Mouse (Mus musculus) midbrain, embryonic 10.5 days (tissue): Measurements from ENCODE around the gene Trim24. TPM values are rescaled to one million over a fixed set of nuclear protein-coding genes. Genes with fewer than 3 reads are reported as not detected.
"Not testable (repeated sequence)": the region's sequence is repeated elsewhere in the genome, so short reads cannot be mapped to it uniquely, and the experiment has no call there.

Experiments used
- DNase-seq: peaks from one replicate; pipeline ENCODE4 v3.0.0-alpha.2; 2017; ENCODE audit warnings: low spot score
- H3K27ac ChIP-seq: fragments of 300-500 bp; sonication (generic); replicated peaks from 2 replicates; pipeline ENCODE4 v1.5.1; 2016; ENCODE audit warnings: mild to moderate bottlenecking
- H3K27me3 ChIP-seq: fragments of 300-500 bp; sonication (generic); 2 replicates; pipeline ENCODE4 v1.6.1; 2016; ENCODE audit warnings: low read depth, mild to moderate bottlenecking; ENCODE audit not compliant: poor library complexity, severe bottlenecking
- H3K36me3 ChIP-seq: fragments of 300-500 bp; sonication (generic); 2 replicates; pipeline ENCODE4 v1.6.1; 2016; ENCODE audit warnings: mild to moderate bottlenecking, moderate library complexity
- H3K4me1 ChIP-seq: fragments of 300-500 bp; sonication (generic); 2 replicates; pipeline ENCODE4 v1.6.1; 2016
- H3K4me3 ChIP-seq: fragments of 300-500 bp; sonication (generic); 2 replicates; pipeline ENCODE4 v1.5.1; 2016; ENCODE audit warnings: mild to moderate bottlenecking, moderate library complexity
- H3K9me3 ChIP-seq: fragments of 300-500 bp; sonication (generic); replicated peaks from 2 replicates; pipeline ENCODE4 v1.6.1; 2016; ENCODE audit warnings: mild to moderate bottlenecking
- WGBS: fragments of 180-500 bp; shearing (Covaris S2); methylation state at CpG from one replicate; pipeline ENCODE4 v1.1.7; 2016; 5-methylcytosine and 5-hydroxymethylcytosine counted together
- polyA plus RNA-seq: library from polyadenylated mRNA; unstranded; fragments of >200 nt; fragmentation: Nextera tagmentation; extraction: Ambion mirVana; gene quantifications from 2 replicates; pipeline ENCODE4 v1.2.1, GENCODE M21; 2016

Gene Trim24
- polyA plus RNA-seq, 1 experiment from 2014 or later: 21.5 TPM

DNA sequence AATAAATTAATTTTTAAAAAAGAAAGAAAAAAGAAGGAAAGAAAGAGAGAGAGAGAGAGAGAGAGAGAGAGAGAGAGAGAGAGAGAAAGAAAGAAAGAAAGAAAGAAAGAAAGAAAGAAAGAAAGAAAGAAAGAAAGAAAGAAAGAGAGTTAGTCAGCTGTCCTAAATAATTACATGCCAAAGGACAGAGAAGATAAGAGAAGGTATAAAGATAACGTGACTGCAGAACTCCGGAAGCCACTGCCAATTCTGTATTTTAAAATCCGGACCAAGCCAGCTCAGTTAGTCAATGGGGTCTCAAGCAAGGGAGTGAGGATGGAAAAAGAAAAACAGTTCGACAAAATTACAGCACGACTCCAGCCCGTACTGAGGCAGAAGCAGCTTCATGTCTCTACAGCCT is 25.7 kb upstream of the Trim24 start:
- not testable (repeated sequence) for H3K4me3 ChIP-seq, H3K9me3 ChIP-seq, H3K4me1 ChIP-seq, H3K36me3 ChIP-seq, H3K27ac ChIP-seq, DNase-seq, H3K27me3 ChIP-seq
- WGBS: 91% methylated on average over 6 of the region's 6 CpGs

GRCm38 (mm10) chr6:37847531-37847930 is 23.1 kb upstream of the Trim24 start:
- H3K9me3 ChIP-seq, H3K4me1 ChIP-seq, DNase-seq, H3K36me3 ChIP-seq, H3K4me3 ChIP-seq, H3K27me3 ChIP-seq, H3K27ac ChIP-seq: not testable (repeated sequence)
- WGBS: 85% methylated on average over 4 of the region's 4 CpGs

DNA sequence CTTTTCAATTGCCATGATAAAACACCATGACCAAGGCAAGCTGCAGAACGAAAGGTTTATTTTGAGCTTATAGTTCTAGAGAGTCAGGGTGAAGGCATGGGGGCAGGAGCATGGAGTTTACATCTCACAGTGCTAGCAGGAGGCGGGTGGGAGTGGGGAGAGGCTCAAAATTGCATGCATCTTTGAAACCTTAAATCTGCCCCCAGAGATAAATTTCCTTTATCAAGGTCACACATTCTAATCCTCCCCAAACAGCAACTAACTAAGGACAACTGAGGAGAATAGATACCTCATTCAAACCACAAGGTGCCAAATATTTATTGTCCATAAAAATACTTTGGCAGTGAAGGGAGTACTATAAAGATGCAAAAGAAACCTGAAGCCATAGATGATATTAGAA is 19.3 kb upstream of the Trim24 start:
- Histone ChIP-seq H3K9me3 (0 out of 2 replicates have a peak, but pooled peaks cover 4% of the 10 kb centered on the region), H3K36me3 (no peaks in the 10 kb centered on the region), H3K27me3 (no peaks in the 10 kb centered on the region), H3K27ac (no peak overlapping the region), H3K4me1 (no peaks in the 10 kb centered on the region), H3K4me3 (no peak overlapping the region)
- WGBS: 81% methylated on average over 2 of the region's 2 CpGs
- DNase-seq: no peak

GRCm38 (mm10) chr6:37853289-37853688 is 17.3 kb upstream of the Trim24 start:
- H3K27ac ChIP-seq: no peak overlapping the region
- no peaks in the 10 kb centered on the region for H3K4me1 ChIP-seq
- no peaks in the 10 kb centered on the region for H3K9me3 ChIP-seq
- no peaks in the 10 kb centered on the region for H3K36me3 ChIP-seq
- H3K27me3 ChIP-seq: no peaks in the 10 kb centered on the region
- no peak overlapping the region for H3K4me3 ChIP-seq
- 89% methylated on average over 2 of the region's 2 CpGs for WGBS
- DNase-seq: no peak

GRCm38 (mm10) chr6:37855384-37855783 is 15.2 kb upstream of the Trim24 start:
- no peaks in the 10 kb centered on the region for H3K27me3 ChIP-seq
- 94% methylated on average over 2 of the region's 2 CpGs for WGBS
- no peaks in the 10 kb centered on the region for H3K4me1 ChIP-seq
- H3K9me3 ChIP-seq: no peaks in the 10 kb centered on the region
- no peak overlapping the region for H3K27ac ChIP-seq
- H3K36me3 ChIP-seq: no peaks in the 10 kb centered on the region
- no peak for DNase-seq
- H3K4me3 ChIP-seq: no peak overlapping the region

DNA sequence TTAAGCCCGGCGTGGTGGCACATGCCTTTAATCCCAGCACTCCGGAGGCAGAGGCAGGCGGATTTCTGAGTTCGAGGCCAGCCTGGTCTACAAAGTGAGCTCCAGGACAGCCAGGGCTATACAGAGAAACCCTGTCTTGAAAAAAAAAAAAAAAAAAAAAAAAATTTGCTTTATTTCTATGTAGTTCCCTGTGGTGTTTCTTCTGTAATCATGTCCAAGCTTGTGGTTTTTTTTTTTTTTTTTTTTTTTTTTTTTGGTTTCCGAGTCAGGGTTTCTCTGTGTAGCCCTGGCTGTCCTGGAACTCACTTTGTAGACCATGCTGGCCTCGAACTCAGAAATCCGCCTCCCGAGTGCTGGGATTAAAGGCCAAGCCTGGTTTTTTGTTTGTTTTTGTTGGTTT is 14.3 kb upstream of the Trim24 start:
- H3K27ac ChIP-seq, H3K27me3 ChIP-seq, DNase-seq, H3K36me3 ChIP-seq, H3K9me3 ChIP-seq, H3K4me1 ChIP-seq, H3K4me3 ChIP-seq: not testable (repeated sequence)
- 92% methylated on average over 9 of the region's 9 CpGs for WGBS

DNA sequence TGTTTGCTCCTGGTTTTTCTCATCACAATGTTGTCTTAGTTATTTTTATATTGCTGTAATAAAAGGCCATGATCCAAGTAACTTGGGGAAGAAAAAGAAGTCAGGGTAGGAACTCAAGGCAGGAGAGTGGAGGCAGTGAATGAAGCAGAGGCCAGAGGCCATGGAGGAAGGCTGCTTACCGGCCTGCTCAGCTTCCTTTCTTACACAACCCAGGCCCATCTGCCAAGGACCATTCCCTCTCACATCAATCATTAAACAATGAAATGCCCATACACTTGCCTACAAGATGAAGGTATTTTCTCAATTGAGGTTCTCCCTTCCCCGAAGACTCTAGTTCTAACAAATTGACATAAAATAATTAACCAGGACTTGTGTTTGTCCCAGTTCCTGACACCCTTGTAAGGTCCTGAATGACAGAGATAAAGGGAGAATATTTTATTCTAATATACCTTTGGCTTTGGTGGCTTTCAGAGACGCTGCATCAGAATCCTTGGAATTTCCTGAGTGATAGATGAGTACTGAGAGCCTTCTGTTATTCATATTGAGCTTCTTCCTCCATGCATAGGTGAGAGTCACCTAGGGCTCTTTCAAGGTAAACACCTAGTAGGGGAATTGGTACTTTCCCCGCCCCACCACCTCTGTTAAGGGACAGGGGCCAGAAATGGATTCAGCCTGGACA is 13.3 kb upstream of the Trim24 start:
- Histone ChIP-seq H3K27me3 (no peaks in the 10 kb centered on the region), H3K36me3 (no peaks in the 10 kb centered on the region), H3K9me3 (no peaks in the 10 kb centered on the region), H3K4me1 (no peaks in the 10 kb centered on the region), H3K27ac (no peak overlapping the region), H3K4me3 (no peak overlapping the region)
- DNase-seq: no peak
- WGBS: 81% methylated on average over 4 of the region's 4 CpGs

DNA sequence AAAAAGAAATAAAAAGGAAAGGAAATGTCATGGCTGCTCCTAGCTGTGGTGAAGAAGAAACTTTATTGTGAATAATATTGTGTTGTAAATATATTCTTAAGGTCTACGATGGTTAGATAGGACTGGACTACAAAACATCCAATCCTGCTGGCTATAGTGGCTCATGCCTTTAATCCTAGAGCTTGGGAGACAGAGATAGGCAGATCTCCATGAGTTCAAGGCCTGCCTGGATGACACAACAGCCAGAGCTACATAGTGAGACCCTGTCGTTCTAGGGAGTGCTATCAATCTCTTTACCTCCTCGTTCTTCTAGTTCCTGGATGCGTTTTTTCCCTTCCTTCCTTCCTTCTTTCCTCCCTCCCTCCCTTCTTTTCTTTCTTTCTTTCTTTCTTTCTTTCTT is 12.5 kb upstream of the Trim24 start:
- Histone ChIP-seq H3K27me3 (no peaks in the 10 kb centered on the region), H3K9me3 (no peaks in the 10 kb centered on the region), H3K4me3 (no peak overlapping the region), H3K4me1 (no peaks in the 10 kb centered on the region), H3K27ac (no peak overlapping the region), H3K36me3 (no peaks in the 10 kb centered on the region)
- DNase-seq: no peak
- 78% methylated on average over 4 of the region's 4 CpGs for WGBS

GRCm38 (mm10) chr6:37862893-37863292 is 7.7 kb upstream of the Trim24 start:
- Histone ChIP-seq H3K36me3 (no peaks in the 10 kb centered on the region), H3K4me1 (no peaks in the 10 kb centered on the region), H3K9me3 (no peaks in the 10 kb centered on the region), H3K4me3 (no peak overlapping the region), H3K27me3 (no peaks in the 10 kb centered on the region), H3K27ac (no peak overlapping the region)
- no peak for DNase-seq
- 91% methylated on average over 7 of the region's 7 CpGs for WGBS

DNA sequence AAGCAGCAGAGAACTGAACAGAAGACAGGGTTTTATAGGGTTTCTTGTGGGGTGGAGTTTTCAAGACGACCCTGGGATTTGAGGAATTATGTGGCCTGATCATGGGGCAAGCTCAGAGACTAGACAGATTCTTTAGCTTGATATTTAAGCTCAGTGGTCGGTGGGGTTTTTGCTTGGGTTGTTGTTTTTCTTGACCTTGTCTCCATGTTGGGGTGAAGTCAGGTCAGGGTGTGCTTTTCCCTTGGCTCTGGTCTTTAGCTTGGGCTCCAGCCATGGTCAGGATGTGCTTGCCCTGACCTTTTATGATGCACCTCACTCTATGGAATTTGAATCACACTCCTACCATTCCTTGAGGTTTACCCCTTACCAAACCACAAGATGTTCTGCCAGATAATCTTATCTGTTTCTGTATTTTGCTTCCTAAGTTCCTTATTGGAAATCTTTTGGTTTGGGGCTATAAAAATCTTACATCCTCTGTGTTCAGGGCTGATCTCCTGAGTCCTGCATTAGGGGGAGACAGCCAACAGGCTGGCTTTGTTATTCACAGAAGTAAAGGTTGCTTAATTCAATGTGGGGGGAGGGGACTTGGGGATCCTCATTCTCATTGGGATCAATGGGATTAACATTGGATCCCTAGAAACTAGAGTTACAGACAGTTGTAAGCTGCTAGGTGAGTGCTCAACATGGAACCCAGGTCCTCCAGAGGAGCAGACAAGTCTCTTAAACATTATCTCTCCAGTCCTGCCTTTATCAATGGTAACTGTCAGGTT is 6.5 kb upstream of the Trim24 start:
- no peak overlapping the region for H3K27ac ChIP-seq
- H3K4me3 ChIP-seq: no peak overlapping the region
- no peaks in the 10 kb centered on the region for H3K27me3 ChIP-seq
- DNase-seq: no peak
- 75% methylated on average over 2 of the region's 2 CpGs for WGBS
- H3K4me1 ChIP-seq: no peaks in the 10 kb centered on the region
- H3K9me3 ChIP-seq: no peaks in the 10 kb centered on the region
- H3K36me3 ChIP-seq: no peaks in the 10 kb centered on the region

GRCm38 (mm10) chr6:37871137-37871851 is 683 bp downstream of the Trim24 start:
- peaks cover 6% of the 10 kb centered on the region for H3K4me1 ChIP-seq
- H3K27ac ChIP-seq: peak overlapping the region; percentile 99
- peaks cover 44% of the 10 kb centered on the region for H3K9me3 ChIP-seq
- peak overlapping the region; percentile 95 for H3K4me3 ChIP-seq
- peak; percentile 81 for DNase-seq
- WGBS: under 1% methylated on average over 70 of the region's 70 CpGs
- H3K27me3 ChIP-seq: no peaks in the 10 kb centered on the region
- H3K36me3 ChIP-seq: peaks cover 41% of the 10 kb centered on the region

- no peak for DNase-seq
- peaks cover 57% of the 10 kb centered on the region for H3K36me3 ChIP-seq
- H3K4me1 ChIP-seq: peaks cover 6% of the 10 kb centered on the region
- no peak overlapping the region for H3K27ac ChIP-seq
- H3K9me3 ChIP-seq: peaks cover 59% of the 10 kb centered on the region
- 82% methylated on average over 1 of the region's 1 CpGs for WGBS
- no peaks in the 10 kb centered on the region for H3K27me3 ChIP-seq
- H3K4me3 ChIP-seq: peak overlapping the region; percentile 95; the same call in 1 of the 2 replicates
Observed at GRCm38 (mm10) chr6:37872861-37873260, 2.2 kb downstream of the Trim24 start.

- no peak for DNase-seq
- Histone ChIP-seq H3K27ac (no peak overlapping the region), H3K9me3 (peaks cover 68% of the 10 kb centered on the region), H3K36me3 (peaks cover 66% of the 10 kb centered on the region), H3K27me3 (no peaks in the 10 kb centered on the region), H3K4me3 (no peak overlapping the region), H3K4me1 (peaks cover 6% of the 10 kb centered on the region)
Observed at GRCm38 (mm10) chr6:37873731-37874130, 3.1 kb downstream of the Trim24 start.
